Mouse (Mus musculus) bone marrow macrophage, adult 2 months (primary cell): ENCODE data around the gene Sec14l1.

Experiments used
- CTCF ChIP-seq: IDR thresholded peaks from 2 replicates; pipeline ENCODE4 v1.5.1; 2012; ENCODE audit warnings: low read depth, mild to moderate bottlenecking, low read length, moderate library complexity
- POLR2A ChIP-seq: IDR thresholded peaks from 2 replicates; pipeline ENCODE4 v1.6.1; 2012; ENCODE audit warnings: mild to moderate bottlenecking, low read depth, low read length, borderline replicate concordance

- TF ChIP-seq CTCF (no peak), POLR2A (no peak)
These were observed 32.0 kb downstream of the Sec14l1 start for GRCm38 (mm10) chr11:117146776-117147536.
